Mouse (Mus musculus) G1E (cell line): ENCODE results near the gene En1. TPM values are rescaled to one million over a fixed set of nuclear protein-coding genes. Genes with fewer than 3 reads are reported as not detected.

Experiments
- ATAC-seq: 2 replicates; pipeline ENCODE4 v1.8.0; 2016; ENCODE audit warnings: mild to moderate bottlenecking; ENCODE audit not compliant: insufficient number of reproducible peaks, poor library complexity, low FRiP score, severe bottlenecking; ENCODE audit errors: extremely low read depth
- DNase-seq: peaks from one replicate; pipeline ENCODE4 v3.0.0; 2012; ENCODE audit warnings: low spot score
- H3K27me3 ChIP-seq: 2 replicates; pipeline ENCODE4 v1.6.1; 2012; ENCODE audit warnings: mild to moderate bottlenecking, low read length, inconsistent platforms; ENCODE audit not compliant: insufficient read depth
- H3K36me3 ChIP-seq: replicated peaks from 2 replicates; pipeline ENCODE3; 2012; ENCODE audit warnings: mild to moderate bottlenecking, inconsistent platforms
- H3K4me1 ChIP-seq: 2 replicates; pipeline ENCODE4 v1.6.1; 2012; ENCODE audit warnings: low read depth, low read length, inconsistent platforms, mixed read lengths; ENCODE audit not compliant: insufficient read depth
- H3K4me3 ChIP-seq: 2 replicates; pipeline ENCODE4 v1.5.1; 2012; ENCODE audit warnings: low read depth, mild to moderate bottlenecking, inconsistent platforms, low read length, moderate library complexity, mixed read lengths
- H3K9me3 ChIP-seq: replicated peaks from 2 replicates; pipeline ENCODE4 v1.6.1; 2012; ENCODE audit warnings: inconsistent platforms
- CTCF ChIP-seq: IDR thresholded peaks from 2 replicates; pipeline ENCODE4 v1.5.1; 2012; ENCODE audit warnings: low read depth, low read length, inconsistent platforms, mixed read lengths
- GATA1 ChIP-seq: IDR thresholded peaks from 2 replicates; pipeline ENCODE4 v1.6.1; 2012; ENCODE audit warnings: borderline replicate concordance, low read length, inconsistent platforms, mixed read lengths
- GATA2 ChIP-seq: IDR thresholded peaks from 2 replicates; pipeline ENCODE4 v1.6.1; 2012; ENCODE audit warnings: low read depth, low read length, inconsistent platforms, borderline replicate concordance
- POLR2AphosphoS5 ChIP-seq: IDR thresholded peaks from 2 replicates; pipeline ENCODE4 v1.6.1; 2012; ENCODE audit warnings: low read depth, low read length, inconsistent platforms; ENCODE audit not compliant: insufficient replicate concordance
- TAL1 ChIP-seq: conservative IDR thresholded peaks from 2 replicates; pipeline ENCODE4 v1.6.1; 2012; ENCODE audit warnings: low read depth, low read length, inconsistent platforms, mixed read lengths
- polyA plus RNA-seq: library from polyadenylated mRNA; stranded (reverse); fragments of >175 nt; gene quantifications from 2 replicates; pipeline ENCODE4 v1.2.3, GENCODE M21; 2012
- total RNA-seq, 2 experiments: library from RNA; stranded (forward) in 1 of 2; stranded (reverse) in 1 of 2; fragments of 200-1000 nt in 1 of 2; fragments of >200 nt in 1 of 2; fragmentation: Nextera tagmentation in 1 of 2; gene quantifications; 2 replicates each; pipeline ENCODE4 v1.2.3; 2014 to 2017

The En1 gene
- total and polyA plus RNA-seq, 3 experiments: 0.11 TPM; not detected in 2

DNA sequence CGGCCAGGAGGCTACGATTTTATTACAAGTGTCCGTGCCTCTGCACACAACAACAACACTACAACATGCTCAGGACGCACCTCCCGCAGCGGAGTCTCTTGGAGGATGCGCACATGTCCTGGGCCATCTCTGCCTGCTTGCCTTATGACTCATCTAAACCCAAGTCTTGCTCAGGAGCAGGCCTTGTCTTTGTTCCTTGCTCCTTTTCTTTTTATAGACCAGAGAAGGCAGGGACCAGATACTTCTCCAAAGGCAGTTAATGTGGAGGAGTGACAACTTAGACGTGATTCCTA, 2.9 kb downstream of the En1 start:
- peaks cover 3% of the 10 kb centered on the region; the same call in 1 of the 2 replicates for H3K27me3 ChIP-seq
- DNase-seq (no peak), ATAC-seq (no peak)
- no peak overlapping the region for H3K4me3 ChIP-seq
- no peaks in the 10 kb centered on the region for H3K4me1 ChIP-seq
- TF ChIP-seq TAL1 (no peak), POLR2AphosphoS5 (no peak), GATA2 (no peak), CTCF (no peak)
- no peaks in the 10 kb centered on the region for H3K36me3 ChIP-seq
- H3K9me3 ChIP-seq: peaks cover 88% of the 10 kb centered on the region

- H3K4me3 ChIP-seq: no peak overlapping the region
- no peaks in the 10 kb centered on the region for H3K36me3 ChIP-seq
- TF ChIP-seq POLR2AphosphoS5 (no peak), GATA2 (no peak), TAL1 (no peak), CTCF (no peak)
- H3K9me3 ChIP-seq: peaks cover 87% of the 10 kb centered on the region
- H3K27me3 ChIP-seq: peaks cover 3% of the 10 kb centered on the region; the same call in 1 of the 2 replicates
- no peak for DNase-seq
- no peak for ATAC-seq
- no peaks in the 10 kb centered on the region for H3K4me1 ChIP-seq
Observed at GRCm38 (mm10) chr1:120605521-120606310, 3.5 kb downstream of the En1 start.

GRCm38 (mm10) chr1:120606641-120607575, 4.7 kb downstream of the En1 start:
- Histone ChIP-seq H3K9me3 (peaks cover 86% of the 10 kb centered on the region), H3K27me3 (peaks cover 3% of the 10 kb centered on the region; the same call in 1 of the 2 replicates), H3K4me3 (no peak overlapping the region; the same call in 1 of the 2 replicates), H3K4me1 (no peaks in the 10 kb centered on the region), H3K36me3 (no peaks in the 10 kb centered on the region)
- DNase-seq (no peak), ATAC-seq (no peak)
- TF ChIP-seq GATA1: no peak
- TF ChIP-seq CTCF: no peak
- no peak for TF ChIP-seq POLR2AphosphoS5
- no peak for TF ChIP-seq GATA2
- no peak for TF ChIP-seq TAL1

GRCm38 (mm10) chr1:120607576-120608400, 5.6 kb downstream of the En1 start:
- no peaks in the 10 kb centered on the region for H3K36me3 ChIP-seq
- H3K4me3 ChIP-seq: no peak overlapping the region
- no peak for ATAC-seq
- DNase-seq: no peak
- peaks cover 3% of the 10 kb centered on the region; the same call in 1 of the 2 replicates for H3K27me3 ChIP-seq
- peaks cover 87% of the 10 kb centered on the region for H3K9me3 ChIP-seq
- TF ChIP-seq TAL1 (no peak), GATA2 (no peak), CTCF (no peak), POLR2AphosphoS5 (no peak), GATA1 (no peak)
- H3K4me1 ChIP-seq: no peaks in the 10 kb centered on the region

DNA sequence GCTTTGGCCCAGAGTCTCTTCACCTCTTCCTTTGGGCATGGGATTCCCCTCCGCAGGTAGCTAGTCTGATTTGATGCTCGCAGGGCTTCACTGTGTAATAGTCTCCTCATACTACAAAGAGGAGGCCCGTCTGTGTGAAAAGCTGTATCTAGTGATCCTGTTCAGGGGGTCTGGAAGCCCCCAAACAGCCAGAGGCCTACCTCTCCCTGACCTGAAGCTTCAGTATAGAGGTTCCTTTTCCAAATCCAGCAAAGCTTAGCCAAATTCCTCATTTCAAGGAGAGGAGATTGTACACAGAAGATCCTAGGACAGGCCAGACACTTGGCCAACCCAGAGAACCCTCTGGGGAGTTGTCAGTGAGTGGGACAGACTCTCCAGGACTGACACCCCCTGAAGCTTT, 6.2 kb downstream of the En1 start:
- ATAC-seq (no peak), DNase-seq (no peak)
- Histone ChIP-seq H3K4me1 (no peaks in the 10 kb centered on the region), H3K27me3 (peaks cover 3% of the 10 kb centered on the region; the same call in 1 of the 2 replicates), H3K36me3 (no peaks in the 10 kb centered on the region), H3K4me3 (no peak overlapping the region), H3K9me3 (peaks cover 87% of the 10 kb centered on the region)
- no peak for TF ChIP-seq GATA1

GRCm38 (mm10) chr1:120609611-120610010, 7.4 kb downstream of the En1 start:
- Histone ChIP-seq H3K27me3 (no peaks in the 10 kb centered on the region), H3K9me3 (peaks cover 87% of the 10 kb centered on the region), H3K4me3 (no peak overlapping the region), H3K36me3 (no peaks in the 10 kb centered on the region), H3K4me1 (no peaks in the 10 kb centered on the region)
- no peak for ATAC-seq
- DNase-seq: no peak
- TF ChIP-seq GATA2 (no peak), TAL1 (no peak), CTCF (no peak), GATA1 (no peak), POLR2AphosphoS5 (no peak)
